Mouse (Mus musculus) Muller cell, postnatal 12 days (primary cell): ENCODE measurements around the gene Anxa11.
"Not testable (repeated sequence)": the region's sequence is repeated elsewhere in the genome, so short reads cannot be mapped to it uniquely, and the experiment has no call there.

ENCODE experiments used
- DNase-seq: peaks from one replicate; pipeline ENCODE4 v3.0.0-alpha.2; 2015; ENCODE audit errors: inconsistent ontology term

The Anxa11 gene

DNA sequence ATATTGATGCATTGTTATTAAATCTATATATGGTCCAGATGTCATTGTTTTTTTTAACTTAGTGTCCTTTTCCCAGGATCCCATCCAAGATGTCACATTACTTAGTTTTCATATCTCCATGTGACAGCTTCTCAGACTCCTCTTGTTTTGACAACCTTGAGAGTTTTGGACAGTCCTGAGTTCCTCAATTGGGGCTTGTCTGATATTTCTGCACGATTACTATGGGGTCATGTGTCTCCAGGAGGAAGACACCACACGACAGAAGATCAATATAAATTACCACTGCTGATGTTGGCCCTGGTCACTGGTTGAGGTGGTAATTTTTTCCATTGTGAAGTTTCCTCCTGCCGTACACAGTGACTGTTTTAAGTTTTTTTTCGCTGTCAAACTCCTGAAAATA is 377 bp upstream of the Anxa11 start:
- DNase-seq, result no peak

DNA sequence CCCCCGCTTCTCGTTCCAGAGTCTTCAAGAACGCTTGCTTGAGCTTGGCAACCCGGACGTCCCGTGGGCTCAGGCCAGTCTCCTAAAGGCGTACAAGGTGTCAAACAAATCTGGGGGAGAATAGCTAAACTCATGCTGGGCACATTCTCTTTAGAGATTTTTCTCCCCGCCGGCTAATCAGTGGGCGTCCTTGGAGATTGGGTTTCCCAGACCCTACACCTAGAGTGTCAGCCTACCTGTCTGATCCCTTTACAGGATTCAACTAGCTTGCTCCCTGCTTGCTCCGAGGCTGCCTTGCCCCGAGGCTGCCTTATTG is 690 bp downstream of the Anxa11 start:
- no peak for DNase-seq

DNA sequence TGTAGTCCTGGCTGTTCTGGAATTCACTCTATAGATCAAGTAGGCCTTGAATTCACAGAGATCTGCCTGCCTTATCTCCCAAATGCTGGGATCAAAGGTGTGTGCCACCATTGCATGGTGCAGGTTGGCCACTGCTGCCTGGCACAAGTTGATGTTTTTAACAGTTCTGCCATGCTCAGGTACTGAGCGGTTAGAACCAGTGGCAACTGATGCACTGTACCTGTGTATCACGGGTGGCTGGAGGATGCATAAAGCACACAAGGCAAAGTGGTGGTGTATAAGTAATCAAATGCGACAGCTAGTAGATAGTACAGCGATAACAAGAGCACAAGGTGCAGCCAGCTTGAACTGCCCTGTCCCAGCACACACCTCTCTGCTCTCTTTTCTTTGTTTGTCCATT is 2.4 kb downstream of the Anxa11 start:
- no peak for DNase-seq

DNA sequence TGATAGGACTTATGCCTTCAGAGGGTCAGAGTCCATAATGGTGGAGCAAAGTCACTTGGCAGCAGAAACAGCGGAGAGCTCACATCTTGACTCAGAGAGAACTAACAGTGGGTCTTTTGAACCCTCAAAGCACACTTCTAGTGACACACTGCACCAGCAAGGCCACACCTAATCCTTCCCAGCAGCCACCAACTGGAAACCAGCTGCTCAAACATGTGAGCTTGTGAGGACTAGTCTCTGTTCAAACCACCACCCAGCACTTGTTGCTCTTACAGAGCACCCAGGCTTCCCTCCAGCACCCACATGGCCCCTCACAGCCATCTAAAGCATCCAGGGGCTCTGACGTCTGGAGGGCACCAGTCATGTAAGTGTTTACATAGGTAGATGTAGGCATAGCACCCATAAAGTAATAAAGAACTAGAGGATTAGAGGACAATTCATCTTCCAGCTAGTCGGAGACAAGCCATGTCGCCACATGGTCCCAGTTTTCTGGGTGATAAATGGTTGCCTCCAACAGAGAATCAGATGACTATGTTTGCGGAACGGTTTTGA is 4.0 kb downstream of the Anxa11 start:
- DNase-seq, result no peak

DNA sequence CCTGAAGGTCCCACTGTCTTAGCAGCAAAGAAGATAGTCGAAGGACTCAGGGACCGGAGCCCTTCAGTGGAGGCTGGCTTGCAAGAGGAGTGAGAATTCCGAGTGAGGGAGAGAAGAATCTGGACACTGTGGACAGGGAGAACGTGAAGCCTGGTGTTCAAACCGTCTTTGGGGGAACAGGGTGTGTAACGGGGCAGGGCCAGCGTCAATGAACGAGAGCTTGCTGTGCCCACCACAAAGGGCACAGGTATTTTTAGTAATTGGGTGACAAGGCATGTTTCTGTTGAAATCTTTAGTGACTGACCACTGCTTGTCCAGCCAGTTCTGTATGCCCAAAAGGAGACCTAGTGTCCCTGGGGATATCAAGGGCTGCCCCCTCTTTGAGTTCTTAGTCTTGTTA is 4.6 kb downstream of the Anxa11 start:
- DNase-seq, result no peak

DNA sequence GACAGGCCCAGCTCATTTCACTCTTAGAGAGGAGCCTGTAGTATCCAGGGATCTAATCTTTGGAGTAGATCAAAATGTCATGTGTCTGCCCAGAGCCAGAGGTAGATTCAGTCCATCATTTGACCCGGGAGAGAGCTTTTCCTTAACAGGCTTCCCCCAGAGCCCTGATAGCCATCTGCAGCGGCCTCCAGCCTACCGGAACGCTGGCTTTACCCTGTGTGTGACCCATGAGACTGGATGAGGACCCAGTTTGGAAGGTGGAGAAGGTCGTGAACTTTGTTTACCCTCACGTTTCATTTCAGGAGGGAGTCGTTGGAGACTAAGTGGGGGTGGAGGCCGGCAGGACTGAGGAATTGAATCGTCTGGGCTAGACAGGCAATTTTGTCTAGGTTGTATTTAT is 5.7 kb downstream of the Anxa11 start:
- no peak for DNase-seq

DNA sequence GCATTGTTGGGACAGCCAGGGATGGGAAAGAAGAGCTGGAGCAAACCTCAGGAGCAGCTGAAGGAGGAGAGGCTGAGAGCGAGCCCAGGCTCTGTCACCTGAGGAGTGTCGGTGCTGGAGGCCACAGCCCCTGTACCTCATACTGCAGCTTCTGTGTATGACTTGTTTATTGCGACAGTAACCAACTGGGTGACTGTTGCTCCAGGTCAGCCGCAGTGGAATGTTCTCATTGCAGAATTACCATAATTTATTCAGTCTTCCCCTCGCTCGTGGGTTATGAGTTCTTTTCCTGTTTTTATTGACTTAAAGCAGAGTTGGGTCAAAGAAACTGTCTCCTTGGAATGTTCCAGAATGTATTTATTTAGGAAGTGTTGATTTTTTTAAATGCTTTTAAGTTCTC is 6.3 kb downstream of the Anxa11 start:
- DNase-seq, result no peak

DNA sequence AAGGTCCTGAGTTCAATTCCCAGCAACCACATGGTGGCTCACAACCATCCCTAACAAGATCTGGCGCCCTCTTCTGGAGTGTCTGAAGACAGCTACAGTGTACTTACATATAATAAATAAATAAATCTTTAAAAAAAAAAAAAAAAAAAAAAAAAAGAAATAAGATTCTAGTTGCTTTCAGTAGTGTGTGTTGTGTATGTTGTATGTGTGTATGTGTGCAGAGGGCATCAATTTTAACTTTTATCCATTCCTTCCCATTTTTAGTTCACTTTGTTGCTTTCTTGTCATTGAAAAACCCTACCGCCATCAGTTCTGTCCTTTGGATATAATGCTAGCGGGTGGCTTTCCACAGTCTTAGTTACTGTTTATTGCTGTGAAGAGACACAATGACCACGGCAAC is 6.8 kb downstream of the Anxa11 start:
- DNase-seq, result not testable (repeated sequence)

DNA sequence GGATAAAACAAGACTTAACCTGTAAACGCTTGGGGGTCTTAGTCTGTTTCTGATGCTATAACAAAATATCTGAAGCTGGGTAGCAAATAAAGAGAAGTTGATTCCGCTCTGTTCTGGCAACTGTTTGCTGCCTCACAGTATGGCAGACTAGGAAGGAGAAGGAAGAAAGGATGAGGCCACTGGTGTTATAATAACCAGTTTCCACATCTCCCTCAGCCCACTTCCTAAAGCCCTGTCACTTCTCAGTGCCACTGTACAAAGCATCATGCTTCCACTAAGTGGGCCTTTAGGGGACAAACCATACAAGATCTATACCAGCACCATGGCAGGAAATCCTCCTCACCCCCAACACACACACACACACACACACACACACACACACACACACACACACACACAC is 8.5 kb downstream of the Anxa11 start:
- no peak for DNase-seq

DNA sequence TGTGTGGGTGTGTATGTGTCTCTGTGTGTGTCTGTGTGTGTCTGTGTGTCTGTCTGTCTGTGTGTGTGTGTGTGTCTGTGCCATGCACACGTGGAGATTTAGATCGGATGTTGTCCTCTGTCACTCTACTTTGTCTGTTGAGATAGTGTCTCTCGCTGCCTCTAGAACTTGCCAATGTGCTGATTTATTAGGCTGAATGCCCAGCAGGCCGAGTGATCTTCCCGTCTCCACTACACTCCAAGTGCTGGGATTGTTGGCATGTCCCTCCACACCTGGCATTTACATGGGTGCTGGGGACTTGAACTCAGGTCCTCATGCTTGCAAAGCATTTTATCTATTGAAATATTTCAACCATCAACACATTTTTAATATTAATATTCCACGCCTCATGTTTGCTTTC is 9.2 kb downstream of the Anxa11 start:
- DNase-seq, result no peak

DNA sequence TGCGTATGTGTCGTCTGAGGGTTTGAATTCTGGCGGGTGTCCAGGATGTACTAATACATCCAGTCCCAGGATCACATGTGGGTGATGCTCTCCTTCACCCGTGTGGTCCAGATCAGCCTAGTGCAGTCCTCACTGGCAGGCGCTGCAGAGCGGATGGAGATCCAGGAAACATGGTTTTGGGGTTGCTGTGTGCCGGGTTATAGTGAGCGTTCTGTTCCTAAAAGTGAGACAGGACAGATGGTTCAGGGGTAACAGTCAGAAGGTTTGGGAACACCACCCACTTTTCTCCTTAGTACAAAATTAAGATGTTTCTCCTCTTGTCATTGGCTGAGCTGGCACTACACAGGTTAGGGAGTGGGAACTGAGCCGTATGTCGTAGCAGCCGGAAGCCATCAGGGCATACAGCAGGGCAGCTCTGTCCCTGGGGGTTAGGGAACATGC is 10.2 kb downstream of the Anxa11 start:
- no peak for DNase-seq

DNA sequence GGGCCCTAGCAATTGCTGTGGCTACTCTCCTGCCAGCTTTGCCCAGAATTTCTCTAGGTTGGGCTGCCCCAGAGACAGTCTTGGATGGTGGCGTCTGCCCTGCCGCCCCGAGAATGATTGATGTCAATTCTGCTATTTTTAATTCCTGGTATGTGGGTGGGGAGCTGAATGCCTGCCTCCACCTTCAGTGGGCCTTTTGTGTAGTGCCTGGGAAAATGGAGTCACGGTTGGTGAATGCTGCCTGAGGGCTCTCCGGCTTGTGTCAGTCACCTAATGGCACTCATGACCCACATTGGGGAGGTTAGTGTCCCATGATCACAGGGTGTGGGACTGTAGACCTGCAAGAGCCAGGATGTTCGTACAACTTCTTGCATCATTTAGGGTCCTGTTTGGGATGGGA is 11.3 kb downstream of the Anxa11 start:
- DNase-seq, result peak; percentile 67

DNA sequence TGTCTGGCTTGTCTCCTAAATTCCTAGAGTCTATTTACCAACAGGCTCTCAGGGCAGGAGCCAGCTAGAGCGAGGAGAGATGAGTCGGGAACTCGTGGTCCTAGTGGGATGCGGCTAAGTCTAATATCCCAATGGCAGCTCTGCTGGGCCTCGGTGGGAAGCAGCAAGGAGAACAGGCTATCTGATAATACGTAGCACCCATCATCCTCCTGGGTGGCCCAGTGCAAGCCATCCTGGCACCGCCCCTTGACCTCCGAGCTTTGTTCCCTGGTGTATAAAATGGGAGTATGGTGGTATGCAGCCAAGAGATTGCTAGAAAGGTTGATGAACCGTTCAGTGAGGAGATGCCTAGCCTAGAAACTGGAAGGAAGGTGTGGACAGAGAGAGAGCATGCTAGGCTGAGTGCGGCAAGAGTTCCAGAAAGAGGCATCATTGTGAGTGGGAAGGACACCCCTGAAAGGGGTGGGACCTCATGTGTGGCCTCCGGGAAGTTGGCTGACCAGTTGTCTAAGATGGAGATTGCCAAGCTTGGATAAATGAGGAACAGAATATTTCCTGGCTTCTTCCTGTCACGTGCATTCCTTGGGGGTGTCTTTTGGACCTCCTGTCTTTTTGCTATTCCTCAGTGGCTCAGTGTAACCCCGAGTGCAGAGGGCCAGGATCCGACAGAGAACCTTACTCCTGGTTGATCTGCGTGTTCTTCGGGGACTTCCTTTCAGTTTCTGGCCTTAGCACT is 11.9 kb downstream of the Anxa11 start:
- DNase-seq, result no peak

DNA sequence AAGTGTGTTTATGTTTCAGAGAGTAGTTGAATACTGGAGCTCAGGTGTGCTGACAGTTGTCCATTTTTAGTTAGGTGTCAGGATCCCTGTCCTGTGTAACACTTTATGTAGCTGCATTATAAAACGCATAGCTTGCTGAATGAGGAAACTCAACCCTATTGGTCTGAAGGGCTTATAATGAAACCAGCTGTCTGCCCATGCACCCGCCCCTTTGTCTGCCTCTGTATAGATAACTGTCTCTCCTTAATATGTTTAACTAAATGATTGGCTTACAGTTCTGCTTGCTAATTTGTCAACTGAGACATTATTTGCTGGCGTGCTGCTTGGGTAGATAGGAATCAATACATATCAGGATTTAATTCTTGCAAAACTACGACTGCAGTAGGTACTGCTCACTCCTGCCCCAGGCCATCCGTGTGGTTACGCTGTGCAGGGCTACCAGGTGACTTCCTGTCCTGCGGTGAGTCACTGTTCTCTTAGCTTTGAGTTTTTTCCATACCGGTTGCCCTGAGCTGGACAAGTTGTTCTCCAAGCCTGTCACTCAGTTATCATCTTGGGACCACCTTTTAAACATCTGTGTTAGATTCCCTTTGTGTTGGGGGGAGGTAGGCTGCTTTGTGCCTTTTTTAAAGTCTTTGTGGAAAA is 13.4 kb downstream of the Anxa11 start:
- DNase-seq, result no peak

DNA sequence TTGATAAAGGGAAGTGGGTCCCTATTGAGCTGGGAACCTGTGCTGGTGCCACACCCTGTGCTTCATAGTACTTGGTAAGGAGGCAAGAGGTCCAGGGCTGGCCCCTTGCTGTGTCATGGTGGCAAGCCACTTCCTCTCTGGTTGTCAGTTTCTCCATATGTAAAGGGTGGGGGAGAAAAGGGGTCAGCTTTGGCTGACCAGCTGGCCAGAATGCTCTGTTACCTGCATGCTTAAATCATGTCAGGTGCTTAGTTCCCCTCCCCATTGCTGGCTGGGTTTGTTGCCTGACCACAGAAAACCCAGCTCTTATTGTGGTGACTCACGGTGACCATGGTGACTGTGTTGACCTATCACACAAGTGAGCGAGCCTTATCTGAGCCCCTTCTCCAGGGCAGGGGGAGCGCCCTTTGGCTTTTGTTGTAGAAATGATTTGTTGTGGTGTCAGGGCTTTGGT is 15.2 kb downstream of the Anxa11 start:
- peak; percentile 42 for DNase-seq

DNA sequence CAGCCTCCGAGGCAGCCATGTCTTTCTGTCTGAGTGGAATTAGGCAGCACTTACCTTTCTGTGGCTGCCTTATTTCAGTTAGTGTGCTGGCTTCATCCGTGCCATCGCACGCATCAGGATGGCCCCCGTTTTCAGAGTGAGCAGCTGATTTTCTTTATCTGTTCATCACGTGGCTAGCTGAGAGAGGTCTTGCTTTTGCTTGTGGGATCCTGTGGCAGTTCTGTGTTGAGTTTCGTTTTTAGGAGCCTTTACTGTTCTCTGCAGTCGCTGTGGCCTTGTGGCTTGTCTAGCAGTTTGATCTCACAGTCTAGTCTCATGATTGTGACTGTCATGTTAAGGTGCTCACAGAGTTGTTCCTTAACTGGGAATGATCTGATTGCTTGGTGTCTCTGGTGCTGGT is 16.0 kb downstream of the Anxa11 start:
- DNase-seq, result no peak

DNA sequence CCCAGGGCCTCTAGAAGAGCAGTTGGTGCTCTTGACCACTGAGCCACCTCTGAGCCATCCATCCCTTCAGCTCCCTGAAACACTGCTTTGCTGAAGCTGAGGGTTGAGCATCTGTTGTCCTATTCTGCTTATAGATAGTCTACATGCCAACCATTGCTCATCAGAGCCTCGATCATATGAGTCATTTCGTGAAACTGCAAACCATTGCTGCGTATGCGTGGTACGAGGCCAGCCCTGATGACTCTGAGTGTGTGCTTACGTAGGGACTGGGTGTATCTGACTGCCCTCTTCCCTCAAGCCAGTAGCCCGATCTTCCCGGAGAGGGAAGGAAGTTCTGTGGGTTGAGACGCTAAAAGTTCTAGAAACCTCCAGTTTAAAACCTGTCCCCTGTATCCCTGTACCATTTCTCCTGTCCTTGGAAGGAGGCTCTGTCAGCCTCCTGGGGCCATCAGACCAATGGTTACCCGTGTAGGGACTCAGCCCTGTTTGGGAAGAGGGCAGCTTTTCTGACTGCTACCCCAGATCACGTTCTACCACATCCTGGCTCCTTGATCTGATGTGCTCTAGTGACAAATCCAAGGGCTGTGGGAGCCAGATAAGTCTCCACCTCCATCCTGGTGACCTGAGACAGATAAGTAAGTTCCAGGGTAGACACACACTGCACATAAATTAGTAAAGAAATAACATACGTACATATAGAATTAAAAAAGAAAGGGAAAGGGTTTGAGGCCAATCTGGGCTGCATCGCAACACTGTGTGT is 20.0 kb downstream of the Anxa11 start:
- DNase-seq, result no peak

DNA sequence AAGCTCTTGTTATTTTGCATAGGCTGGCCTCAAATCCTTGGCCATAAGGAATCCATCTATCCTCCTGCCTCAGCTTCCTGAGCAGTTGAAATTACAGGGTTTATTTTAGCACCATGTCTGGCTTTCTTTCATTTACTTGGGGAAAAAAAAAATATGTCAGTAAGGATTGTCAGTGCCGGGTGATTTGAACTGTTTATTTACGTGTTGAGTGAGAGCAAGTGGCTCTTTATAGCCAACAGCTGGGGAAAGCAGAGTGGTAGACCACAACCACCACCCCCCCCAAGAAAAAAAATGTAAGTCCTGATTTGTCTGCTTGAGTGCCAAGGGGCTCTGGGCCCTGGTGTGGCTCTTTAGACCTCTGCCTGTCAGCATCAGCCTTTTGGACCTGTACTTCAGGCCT is 21.8 kb downstream of the Anxa11 start:
- no peak for DNase-seq

DNA sequence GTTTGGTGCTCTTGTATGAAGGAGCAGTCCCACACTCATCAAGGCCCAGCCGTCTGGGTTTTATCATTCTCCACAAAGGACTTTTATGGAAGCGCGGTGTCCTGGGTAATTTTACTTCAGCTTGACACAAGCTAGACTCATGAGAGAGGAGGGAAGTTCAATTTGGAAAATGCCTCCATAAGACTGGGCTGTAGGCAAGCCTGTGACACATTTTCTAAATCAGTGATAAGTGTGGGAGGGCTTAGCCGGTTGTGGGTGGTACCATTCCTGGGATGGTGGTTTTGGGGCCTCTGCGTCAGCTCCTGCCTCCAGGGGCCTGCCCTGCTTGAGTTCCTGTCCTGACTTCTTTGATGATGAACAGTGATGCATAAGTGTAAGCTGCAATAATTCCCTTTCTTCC is 23.3 kb downstream of the Anxa11 start:
- DNase-seq, result no peak

DNA sequence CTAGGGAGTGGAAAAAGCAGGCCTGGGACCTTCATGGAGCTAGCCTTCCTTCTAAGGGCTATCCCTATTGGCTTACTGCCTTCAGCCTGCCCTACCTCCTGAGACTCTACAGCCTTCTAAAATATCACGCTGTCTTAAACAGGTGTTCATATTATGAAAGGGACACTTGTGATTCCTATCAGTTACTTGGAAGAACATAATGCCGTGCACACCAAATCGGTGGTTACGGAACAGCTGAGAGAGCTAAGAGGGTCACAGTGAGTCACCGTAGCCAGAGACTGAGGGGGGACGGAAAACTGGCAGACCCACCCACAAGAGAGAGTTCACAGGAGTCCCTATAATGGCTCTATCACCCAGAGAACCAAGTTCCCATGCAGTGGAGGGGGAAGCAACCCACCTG is 24.4 kb downstream of the Anxa11 start:
- no peak for DNase-seq

DNA sequence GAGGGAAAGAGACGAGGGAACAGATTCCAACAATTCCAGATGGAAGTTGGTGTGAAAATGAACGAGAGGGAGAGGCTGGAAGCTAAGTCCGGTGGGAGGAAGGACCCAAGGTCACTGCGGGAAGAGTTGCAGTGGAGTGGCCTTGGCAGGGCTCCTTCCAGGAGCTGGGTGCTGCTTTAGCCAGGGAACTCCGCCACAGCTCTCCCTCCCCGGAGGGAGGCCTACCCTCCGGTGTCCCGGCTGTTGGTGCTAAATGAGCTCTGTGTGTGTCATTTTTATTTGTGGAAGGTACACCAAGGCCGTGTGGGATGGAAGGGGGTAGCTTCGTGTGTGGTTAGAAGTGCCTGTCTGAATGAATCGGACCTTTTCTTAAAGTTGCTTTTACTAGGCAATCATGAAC is 24.9 kb downstream of the Anxa11 start:
- DNase-seq, result no peak

DNA sequence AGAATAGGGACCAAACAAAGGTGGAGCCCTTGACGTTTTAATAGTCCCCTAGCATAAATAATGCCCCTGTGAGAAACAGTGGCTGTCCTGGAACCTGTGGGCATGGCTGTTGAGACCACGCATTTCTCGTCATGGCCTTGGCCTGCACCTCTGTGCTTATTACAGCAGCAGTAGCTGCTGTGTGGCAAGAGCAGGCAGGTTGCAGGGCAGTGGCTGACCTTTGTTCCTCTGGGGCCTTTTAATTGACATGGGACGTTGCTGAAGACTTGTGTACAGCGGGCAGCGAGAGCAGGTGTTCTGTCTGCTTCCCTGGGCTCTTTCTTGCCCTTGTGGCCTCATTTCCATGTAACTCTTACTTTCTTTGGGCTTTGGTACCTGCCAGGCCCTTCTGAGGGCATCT is 25.9 kb downstream of the Anxa11 start:
- DNase-seq, result no peak

DNA sequence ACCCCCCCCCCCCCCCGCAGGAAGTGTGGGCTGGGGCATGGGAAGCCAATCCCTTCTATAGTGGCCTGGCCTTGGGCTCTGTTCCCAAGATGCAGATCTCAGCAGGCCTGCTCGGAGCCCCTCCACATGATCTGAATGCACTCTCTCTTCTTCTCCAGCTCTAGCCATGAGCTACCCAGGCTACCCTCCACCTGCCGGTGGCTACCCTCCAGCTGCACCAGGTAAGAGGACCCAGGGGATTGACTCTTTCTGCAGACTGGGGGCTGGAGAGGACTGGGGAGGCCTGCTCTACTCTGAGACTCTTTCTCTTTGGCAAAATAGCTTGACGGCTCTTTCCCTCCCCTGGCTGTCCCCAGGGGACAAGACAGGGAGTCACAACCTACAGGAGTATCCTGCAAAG is 26.8 kb downstream of the Anxa11 start:
- no peak for DNase-seq
